Mouse (Mus musculus) E14TG2a.4 (cell line): ENCODE measurements around the gene Nup37.

Experiments
- CTCF ChIP-seq: conservative IDR thresholded peaks from 2 replicates; pipeline ENCODE4 v1.5.1; 2014; ENCODE audit warnings: low read length
- NANOG ChIP-seq: IDR thresholded peaks from 2 replicates; pipeline ENCODE4 v1.6.1; 2014; ENCODE audit warnings: borderline replicate concordance, low read length, mixed read lengths
- POU5F1 ChIP-seq: IDR thresholded peaks from 2 replicates; pipeline ENCODE4 v1.6.1; 2014; ENCODE audit warnings: low read length, borderline replicate concordance

- TF ChIP-seq CTCF = no peak
- TF ChIP-seq POU5F1 = no peak
- no peak for TF ChIP-seq NANOG
Observed at GRCm38 (mm10) chr10:88151658-88152057, 4.9 kb downstream of the Nup37 start.
